Mouse (Mus musculus): ENCODE data around the gene Gm10840.
"Not testable (repeated sequence)": the region's sequence is repeated elsewhere in the genome, so short reads cannot be mapped to it uniquely, and the experiment has no call there.

Gene Gm10840

DNA sequence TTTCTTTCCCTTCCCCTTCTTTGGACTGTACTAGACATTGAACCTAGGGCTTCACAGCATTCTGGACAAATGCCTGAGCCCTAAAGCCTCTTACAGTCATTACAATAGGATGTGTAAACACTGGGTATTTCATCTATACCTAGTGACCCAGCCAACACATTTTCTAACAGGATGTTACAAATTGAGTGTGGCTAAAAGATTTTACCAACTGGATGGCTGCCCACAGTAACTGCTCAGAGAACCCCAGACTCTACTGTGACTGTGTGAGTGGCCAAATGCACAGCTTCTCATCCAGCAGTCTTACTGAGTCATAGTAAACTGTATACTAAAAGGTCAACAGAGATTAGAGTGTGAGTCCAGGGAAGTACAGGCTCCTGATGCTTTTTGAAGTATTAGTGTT, 34.7 kb downstream of the Gm10840 start:
- DNase-seq (ENCODE audit: low spot score in 2 of 2), result no peak

DNA sequence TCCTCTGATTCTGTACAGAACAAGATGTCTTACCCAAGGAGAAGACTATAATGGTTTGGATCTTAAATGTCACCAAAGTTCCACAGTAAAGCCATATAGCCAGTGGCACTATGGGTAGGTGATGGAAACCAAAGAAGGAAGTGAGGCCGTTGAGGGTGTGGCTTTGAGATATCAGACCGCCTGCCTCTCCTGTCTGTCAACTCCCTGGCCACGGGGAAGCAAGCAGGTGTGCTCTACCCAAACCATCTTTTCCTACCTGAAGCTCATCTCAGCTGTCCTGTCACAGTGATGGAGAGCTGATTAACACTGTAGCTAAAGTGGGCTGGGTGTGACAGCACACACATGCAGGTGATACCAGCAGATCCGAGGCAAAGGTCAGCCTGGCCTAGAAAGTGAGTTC, 37.6 kb downstream of the Gm10840 start:
- DNase-seq (ENCODE audit: low spot score in 2 of 2), result no peak

DNA sequence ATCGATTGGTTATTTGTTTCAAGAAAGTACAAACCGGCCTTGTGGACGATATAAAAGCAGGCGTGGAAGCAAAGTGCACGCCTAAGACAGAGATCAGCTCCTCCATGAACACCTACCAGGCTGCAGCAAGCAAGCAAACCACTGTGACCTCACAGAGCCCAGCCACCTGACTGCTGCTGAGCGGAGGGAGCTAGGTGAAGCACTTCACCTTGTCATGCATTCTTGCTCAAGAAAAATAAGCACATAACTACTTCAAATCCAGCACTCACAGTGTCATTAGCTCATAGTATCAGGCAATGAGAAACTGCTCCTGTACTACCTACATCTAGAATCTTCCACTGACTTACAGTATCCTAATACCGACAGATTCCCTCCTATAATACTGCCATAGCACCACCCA, 39.3 kb downstream of the Gm10840 start:
- not testable (repeated sequence) for DNase-seq (ENCODE audit: low spot score in 2 of 2)

DNA sequence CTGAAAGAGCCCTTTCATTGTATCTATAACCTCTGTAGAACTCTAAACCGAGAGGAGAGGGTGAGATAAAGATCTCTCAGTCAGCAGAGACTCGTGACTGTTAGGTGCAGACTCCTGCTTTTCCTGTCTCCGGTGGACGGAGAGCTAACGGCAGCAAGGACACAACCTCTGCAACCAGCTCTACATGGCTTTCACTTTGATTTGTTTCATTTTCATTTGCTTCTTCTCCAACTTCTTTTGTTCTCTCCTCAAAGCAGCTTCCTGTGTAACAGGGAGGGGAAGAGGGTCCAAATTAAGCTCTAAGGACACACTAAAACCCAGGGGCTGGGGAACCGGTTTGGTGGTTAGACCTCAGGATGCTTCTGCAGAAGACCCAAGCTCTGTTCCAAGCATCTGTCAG, 40.1 kb downstream of the Gm10840 start:
- DNase-seq (ENCODE audit: low spot score in 2 of 2), result no peak

DNA sequence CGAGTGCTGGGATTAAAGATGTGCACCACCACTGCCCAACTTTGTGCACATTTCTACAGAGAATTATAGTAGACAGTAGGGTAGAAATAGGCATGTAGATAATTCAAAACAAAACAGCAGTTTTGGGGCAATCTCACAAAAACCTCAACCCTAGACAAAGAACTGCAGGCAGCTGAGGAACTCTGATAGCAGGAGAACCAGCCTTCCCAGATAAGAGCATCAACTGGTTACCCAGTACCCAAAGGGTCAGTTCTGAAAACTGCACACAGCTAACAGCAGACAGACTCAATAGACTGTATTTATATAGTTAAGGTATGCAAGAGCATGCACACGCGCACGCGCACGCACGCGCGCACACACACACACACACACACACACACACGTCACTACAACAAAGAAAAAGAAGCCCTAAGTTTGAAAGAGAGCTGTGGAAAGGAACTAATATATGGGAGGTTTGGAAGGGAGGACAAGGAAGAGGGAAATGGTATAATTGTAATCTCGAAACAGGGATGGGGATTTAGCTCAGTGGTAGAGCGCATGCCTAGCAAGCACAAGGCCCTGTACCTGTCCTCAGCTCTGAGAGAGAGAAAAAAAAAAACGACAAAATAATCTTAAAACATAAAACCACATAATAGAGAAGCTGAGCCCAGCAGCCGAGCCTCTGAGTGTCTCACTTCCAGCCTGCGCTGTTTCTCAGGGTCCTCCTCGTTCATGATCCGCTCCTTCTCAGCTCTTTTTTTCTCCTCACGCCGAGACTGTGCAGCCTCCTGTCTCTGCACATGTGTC, 40.9 kb downstream of the Gm10840 start:
- no peak for DNase-seq (ENCODE audit: low spot score in 2 of 2)

DNA sequence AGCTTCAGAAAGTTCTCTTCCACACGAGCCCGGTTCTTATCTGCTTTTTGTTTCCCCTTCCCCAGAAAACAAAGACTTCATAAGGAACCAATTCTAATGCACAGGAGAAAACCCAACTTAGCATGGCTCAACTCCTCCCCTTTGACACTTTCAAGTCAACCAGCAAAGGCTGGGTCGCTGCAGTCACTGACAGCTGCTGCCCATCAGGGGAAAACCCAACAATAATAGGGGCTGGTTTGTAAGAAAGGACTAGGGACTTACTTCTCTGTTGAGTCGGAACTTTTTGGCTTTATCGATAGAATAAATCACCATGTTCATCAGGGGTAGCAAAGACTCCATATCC, 41.4 kb downstream of the Gm10840 start, which contains the start of gene Strada:
TSS of gene Strada (minus strand) at position 46 of the 343 bp plus-strand sequence.
- DNase-seq (ENCODE audit: low spot score in 2 of 2), result no peak

Data from frontal cortex, postnatal 14 days (tissue).